Mouse (Mus musculus) activated CD4-positive, CD25-positive, alpha-beta regulatory T cell, adult 4 months (primary cell): Measurements from ENCODE around the gene Psmc3. TPM values are rescaled to one million over a fixed set of nuclear protein-coding genes. Genes with fewer than 3 reads are reported as not detected.
"Not testable (repeated sequence)": the region's sequence is repeated elsewhere in the genome, so short reads cannot be mapped to it uniquely, and the experiment has no call there.

Experiments
- ATAC-seq: one replicate; pipeline ENCODE4 v1.8.0; 2017
- polyA plus RNA-seq, 2 experiments: library from polyadenylated mRNA; unstranded; fragments of 100-300 nt; shearing (Covaris generic); gene quantifications; one replicate each; pipeline ENCODE4 v1.2.1; 2017

Gene Psmc3
- polyA plus RNA-seq, result 100 to 1,000 TPM; 196 to 209 TPM

DNA sequence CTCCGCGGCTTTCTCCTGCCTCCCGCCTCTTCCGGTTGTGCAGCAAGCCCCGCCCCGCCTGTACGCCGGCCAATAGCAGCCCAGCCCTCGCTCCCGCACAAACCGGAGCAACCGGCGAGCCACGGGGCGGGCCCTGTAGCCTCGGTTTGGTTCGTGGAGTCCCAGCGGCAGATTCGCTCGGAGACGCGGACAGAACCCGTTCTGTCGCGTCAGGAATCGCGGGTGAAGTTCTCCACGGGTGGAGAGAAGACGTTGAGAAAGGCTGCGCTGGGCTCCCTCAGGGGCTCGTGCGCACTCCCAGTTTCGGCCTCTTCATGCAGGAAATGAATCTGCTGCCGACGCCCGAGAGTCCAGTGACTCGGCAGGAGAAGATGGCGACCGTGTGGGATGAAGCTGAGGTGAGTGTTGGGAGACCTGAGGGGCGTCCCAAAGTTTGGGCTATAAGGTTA lies at the start of gene Psmc3:
TSS of gene Psmc3 (plus strand) at position 76 of the 449 bp plus-strand sequence.
- ATAC-seq, result peak; percentile 94

- no peak for ATAC-seq
Measured at GRCm38 (mm10) chr2:91008536-91008935, 45.3 kb upstream of the Psmc3 start.

DNA sequence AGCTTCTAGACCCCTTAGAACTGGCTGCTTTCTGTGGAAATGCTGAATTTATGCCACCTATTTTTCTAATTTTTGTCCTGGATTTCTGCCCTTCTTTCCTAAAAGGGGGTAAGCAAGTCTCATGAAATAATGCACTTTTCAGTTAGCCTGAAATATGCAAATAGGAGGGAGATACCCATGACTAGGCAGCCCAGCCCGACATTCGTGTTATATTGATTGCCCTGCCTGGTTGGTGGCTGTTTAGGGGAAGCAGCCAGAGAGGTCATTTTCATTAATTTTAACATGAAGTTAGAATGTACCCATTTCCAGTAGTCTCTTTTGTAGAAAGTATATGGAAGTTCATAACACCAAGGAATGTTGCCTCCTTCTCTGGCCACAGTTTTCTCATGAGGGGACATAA lies 39.9 kb upstream of the Psmc3 start:
- no peak for ATAC-seq

- no peak for ATAC-seq
Measured at GRCm38 (mm10) chr2:91015386-91015785, 38.4 kb upstream of the Psmc3 start.

DNA sequence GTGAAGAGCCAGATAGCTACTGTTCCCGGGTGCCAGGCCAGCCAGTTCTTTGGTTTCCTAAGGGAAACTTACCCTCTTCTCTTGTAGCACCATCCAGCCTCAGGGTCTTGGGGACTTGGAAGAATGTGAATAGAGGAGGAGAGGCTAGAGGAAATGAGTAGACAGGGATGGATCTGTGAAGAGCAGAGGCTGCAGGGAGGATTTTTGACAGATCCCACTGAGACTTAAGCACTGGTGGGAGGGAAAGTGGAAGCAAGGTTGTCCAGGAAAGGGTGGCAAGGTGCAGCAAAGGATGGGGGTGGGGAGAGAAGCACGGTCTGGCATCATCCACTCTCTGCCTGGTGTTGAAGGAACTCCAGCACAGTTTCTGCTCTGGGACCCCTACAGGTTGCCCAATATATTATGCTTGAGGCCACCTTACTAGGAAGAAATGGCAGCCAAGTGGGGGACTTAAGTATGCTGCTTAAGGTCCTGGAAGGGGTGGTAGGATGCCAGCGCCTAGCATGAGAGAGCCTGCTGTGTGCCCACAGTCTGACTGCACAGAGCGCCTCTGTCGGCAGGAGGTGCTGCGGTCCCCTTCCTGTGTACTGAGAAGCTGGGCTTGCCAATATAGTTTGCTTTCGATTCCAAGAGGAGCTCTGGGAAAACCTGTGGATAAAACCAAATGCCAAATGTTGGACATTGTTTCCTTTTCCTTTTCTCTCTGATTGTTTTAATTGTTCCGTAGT lies 35.6 kb upstream of the Psmc3 start:
- ATAC-seq, result no peak

DNA sequence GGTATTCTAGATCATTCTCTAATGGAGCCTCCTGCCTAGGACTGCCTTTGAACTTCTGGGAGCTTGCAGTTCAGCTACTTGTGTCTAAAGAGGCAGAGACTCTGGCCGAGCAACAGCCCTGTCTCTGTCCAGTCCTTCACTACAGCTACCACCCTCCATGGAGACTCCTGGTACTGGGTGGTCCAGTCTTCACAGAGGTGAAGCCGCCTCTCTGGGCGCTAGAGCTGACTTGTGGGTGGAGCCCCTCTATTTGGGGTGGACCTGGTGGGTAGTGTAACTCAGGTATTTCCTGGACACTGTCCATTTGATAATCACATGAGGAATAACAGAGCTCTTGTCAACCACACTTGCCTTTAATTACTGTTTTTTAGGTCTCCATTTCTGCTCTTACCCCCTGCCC lies 33.9 kb upstream of the Psmc3 start:
- no peak for ATAC-seq

- not testable (repeated sequence) for ATAC-seq
Measured at GRCm38 (mm10) chr2:91022266-91022665, 31.5 kb upstream of the Psmc3 start.

DNA sequence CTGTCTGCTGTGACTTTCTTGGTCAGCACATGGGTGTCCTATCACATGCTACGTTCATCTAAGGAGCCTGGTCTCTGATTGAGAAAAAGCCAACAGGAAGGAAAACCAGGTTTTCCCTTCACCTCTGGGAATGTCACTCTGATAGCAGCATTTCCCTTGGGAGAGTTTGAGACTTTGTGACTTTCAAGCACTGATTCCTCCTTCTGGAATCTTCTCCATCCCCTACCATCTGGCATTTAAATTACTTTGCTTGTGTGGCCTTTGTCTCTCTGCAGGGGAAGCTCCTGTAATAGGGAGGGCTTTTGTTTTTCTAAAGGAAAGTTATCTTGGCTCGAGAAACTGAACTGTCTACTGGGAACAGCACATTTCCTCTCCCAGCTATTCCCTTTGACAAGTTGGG lies 30.7 kb upstream of the Psmc3 start:
- ATAC-seq, result no peak

GRCm38 (mm10) chr2:91023956-91024355 lies 29.9 kb upstream of the Psmc3 start:
- no peak for ATAC-seq

GRCm38 (mm10) chr2:91025081-91025516 lies 28.7 kb upstream of the Psmc3 start:
- no peak for ATAC-seq

DNA sequence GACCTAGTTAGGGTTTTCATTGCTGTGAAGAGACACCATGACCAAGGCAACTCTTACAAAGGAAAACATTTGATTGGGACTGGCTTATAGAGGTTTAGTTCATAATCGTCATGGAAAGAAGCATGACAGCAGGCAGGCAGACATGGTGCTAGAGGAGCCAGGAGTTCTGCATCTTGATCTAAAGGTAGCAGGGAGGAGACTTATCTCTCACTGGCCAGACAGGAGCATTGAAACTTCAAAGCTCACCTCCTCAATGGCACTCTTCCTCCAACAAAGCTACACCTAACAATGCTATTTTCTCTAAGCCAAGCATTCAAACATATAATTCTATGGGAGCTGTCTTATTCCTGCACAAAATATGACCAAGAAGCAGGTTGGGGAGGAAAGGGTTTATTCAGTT lies 27.3 kb upstream of the Psmc3 start:
- ATAC-seq, result no peak

DNA sequence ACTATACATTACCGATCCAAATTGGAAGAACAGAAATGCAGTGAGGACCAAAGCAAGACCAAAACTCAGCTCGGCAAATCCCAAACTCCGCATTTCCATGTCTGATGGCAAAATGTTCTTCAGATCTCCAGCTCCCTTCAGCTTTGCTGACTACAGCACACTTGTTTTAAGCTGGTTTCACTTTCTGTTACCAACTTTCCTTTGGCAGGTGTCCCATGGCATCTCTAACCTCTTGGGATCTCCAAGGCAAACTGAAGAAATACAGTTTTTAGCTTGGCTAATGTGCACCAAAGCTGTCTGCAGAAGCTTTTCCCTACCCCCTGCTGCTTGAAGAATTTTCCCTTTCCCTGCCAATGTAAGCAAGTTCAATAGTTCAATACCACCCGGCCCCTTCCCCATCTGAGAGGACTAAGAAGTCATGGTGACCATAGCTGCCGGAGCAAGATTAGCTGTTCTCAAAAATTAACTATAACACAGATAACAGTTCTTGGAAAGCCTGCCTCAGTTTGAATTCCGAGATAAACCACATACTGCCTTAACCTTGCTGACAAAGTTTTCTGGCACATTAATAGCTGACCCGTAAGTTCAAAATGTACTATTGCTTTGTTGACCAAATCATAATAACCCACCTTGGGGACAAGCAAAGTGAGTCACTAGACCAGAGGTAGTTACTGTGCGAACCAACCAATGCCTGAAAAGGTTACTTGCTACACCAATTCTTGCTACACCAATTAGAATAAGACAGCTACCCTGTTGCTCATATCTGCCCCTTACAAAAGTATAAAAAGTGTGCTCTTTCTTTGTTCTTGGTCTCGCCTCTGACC lies 26.2 kb upstream of the Psmc3 start:
- no peak for ATAC-seq

DNA sequence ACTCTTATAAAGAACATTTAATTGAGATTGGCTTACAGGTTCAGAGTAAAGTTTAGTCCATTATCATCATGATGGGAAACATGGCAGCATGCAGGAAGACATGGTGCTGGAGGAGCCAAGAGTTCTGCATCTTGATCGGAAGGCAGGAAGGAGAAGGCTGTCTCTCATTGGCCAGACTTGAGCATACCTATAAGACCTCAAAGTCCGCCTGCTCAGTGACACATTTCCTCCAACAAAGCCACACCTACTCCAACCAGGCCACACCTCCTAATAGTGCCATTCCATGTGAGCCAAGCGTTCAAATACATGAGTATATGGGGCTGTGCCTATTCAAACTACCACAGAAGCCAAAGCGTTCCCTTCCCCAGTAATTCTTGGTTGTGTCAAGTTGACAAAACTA lies 22.6 kb upstream of the Psmc3 start:
- no peak for ATAC-seq

DNA sequence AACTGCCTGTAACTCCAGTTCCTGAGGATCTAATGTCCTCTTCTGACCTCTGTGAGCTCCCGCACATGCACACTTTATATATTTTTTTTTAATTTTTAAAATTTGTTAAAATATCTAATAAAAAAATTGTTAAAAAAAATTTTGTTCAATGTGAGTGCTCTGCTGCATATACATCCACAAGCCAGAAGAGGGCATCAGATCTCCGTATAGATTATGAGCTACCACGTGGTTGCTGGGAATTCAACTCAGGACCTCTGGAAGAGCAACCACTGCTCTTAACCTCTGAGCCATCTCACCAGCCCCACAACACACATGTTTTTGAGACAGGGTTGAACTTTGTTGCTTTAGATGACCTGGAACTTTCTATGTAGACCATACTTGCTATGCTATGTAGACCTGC lies 20.8 kb upstream of the Psmc3 start:
- no peak for ATAC-seq

GRCm38 (mm10) chr2:91035385-91035784 lies 18.4 kb upstream of the Psmc3 start, which contains the start of gene Rapsn:
Gene Rapsn (plus strand): TSS chr2:91035620.
- no peak for ATAC-seq

- no peak for ATAC-seq
Measured at GRCm38 (mm10) chr2:91041786-91042185, 12.0 kb upstream of the Psmc3 start.

DNA sequence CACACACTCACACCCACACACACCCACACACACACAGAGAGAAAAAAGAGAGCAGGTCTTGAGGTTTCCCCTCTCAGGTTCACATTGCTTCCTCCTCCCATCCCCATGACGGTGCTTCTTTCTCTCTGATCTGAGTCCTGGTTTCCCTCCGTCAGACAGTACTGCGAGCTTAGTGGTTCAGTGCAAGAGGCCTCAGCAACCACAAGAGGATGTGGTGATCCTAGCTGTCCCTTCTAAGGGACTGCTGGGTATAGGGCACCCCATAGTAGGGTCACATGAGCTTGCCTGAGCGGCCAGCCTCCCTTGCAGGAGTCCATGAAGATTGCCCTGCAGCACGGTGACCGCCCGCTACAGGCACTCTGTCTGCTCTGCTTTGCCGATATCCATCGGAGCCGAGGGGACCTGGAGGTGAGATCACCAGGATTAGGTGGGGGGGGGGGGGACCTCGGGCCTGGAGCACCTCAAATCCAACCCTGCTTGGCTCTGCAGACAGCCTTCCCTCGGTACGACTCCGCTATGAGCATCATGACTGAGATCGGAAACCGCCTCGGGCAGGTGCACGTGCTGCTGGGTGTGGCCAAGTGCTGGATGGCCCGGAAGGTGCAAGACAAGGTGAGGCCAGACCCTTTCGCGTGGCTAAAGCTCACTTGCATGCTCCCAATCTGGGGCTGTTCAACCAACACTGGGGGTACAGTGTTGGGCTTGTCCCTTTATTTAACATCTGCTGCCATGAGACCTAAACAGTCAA lies 11.0 kb upstream of the Psmc3 start:
- ATAC-seq, result peak; percentile 98

DNA sequence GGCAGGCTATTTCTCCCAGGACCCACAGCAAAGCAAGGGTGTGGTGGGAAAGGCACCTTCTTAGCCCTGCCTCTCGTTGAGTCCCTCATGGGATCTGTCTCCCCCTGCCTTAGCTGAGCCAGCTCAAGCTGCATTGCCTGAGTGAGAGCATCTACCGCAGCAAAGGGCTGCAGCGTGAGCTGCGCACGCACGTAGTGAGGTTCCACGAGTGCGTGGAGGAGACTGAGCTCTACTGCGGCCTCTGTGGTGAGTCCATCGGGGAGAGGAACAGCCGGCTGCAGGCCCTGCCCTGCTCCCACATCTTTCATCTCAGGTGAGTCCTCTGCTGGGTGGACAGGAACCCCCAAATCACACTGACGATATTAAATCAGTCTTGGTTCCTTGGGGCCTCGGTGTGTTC lies 9.1 kb upstream of the Psmc3 start:
- no peak for ATAC-seq

GRCm38 (mm10) chr2:91045805-91046204 lies 8.0 kb upstream of the Psmc3 start:
- not testable (repeated sequence) for ATAC-seq

DNA sequence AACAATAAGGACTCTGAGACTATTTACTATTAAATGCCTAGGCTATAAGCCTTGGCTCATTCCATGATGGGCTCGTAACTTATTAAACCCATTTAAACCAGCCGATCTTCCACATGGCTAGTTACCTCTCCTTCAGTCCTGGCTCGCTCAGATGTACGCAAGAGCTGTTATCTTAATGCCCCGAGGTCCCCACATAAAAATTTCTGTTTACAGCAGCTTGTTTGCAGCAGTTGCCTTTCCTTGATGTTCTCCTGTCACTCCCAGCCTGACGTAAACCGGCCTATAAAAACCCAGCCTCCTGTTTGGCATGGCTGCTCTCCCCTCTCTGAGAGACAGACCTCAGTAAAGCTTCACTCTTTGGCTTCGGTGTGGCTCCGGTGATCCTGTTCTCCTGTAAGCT lies 6.5 kb upstream of the Psmc3 start:
- ATAC-seq, result no peak

DNA sequence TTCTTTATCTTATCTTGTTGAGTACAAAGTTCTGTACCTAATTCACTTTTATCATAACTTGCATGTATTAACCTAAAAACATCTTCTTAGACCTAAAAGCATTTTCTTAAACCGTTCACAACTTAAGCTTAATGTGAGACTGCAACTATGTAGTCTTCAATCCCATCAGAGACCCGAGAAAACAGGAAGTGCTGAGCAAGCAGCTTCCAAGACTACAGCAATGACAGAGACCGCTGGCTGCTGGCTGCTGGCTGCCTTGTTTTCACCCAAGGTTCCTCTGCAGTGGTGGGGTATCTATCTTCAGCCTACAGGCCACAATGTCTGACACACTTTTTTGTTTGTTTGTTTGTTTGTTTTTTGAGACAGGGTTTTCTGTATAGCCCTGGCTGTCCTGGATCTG lies 1.9 kb upstream of the Psmc3 start:
- no peak for ATAC-seq

DNA sequence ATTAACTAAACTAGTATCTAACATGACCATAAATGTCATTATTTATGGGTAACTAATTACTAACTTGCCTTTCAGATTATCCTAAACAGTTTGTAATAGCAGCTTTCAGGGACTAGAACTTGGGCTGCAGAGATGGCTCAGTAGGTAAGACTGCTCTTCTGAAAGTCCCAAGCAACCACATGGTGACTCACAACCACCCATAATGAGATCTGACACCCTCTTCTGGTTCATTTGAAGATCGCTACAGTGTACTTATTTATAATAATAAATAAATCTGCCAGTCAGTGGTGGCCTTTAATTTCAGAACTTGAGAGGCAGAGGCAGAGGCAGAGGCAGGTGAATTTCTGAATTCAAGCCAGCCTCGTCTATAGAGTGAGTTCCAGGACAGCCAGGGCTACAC lies 1.1 kb upstream of the Psmc3 start:
- ATAC-seq, result peak; percentile 22
